Mouse (Mus musculus): ENCODE results near the gene Hist1h3b. TPM values are rescaled to one million over a fixed set of nuclear protein-coding genes. Genes with fewer than 3 reads are reported as not detected.
"Not testable (repeated sequence)": the region's sequence is repeated elsewhere in the genome, so short reads cannot be mapped to it uniquely, and the experiment has no call there.

Hist1h3b gene
- total RNA-seq (2021) = 10 to 100 TPM; 19.3 to 26.5 TPM

DNA sequence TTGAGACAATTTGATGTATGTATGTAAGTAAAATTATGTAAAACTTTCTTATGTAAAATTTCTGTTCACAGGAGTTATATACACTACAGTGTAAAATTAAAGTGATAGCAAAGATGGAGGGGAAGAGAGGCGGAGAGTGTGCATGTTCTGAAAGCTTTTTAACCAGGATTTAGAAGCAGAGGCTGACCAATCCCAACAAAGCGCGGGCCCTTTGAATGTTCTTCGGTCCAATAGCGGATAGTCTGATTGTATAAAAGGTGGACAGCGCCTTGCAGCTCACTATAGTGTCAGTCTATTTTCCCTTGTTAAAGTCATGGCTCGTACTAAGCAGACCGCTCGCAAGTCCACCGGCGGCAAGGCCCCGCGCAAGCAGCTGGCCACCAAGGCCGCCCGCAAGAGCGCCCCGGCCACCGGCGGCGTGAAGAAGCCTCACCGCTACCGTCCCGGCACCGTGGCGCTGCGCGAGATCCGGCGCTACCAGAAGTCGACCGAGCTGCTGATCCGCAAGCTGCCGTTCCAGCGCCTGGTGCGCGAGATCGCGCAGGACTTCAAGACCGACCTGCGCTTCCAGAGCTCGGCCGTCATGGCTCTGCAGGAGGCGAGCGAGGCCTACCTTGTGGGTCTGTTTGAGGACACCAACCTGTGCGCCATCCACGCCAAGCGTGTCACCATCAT lies at the start of gene Hist1h3b:
Gene Hist1h3b, plus strand, starts transcription at position 201 of the 675 bp plus-strand sequence.
- intact Hi-C loops (cut with DNase I) = loop anchor here (5.0 to 10.0 kb wide), 3 partner anchors 170 to 1997 kb away; partner anchors contain the start of genes Hist1h2ak, Hist1h2bn, Hist1h4d and Hist1h4k
- DNase-seq (ENCODE audit: low spot score) = peak; percentile 54

DNA sequence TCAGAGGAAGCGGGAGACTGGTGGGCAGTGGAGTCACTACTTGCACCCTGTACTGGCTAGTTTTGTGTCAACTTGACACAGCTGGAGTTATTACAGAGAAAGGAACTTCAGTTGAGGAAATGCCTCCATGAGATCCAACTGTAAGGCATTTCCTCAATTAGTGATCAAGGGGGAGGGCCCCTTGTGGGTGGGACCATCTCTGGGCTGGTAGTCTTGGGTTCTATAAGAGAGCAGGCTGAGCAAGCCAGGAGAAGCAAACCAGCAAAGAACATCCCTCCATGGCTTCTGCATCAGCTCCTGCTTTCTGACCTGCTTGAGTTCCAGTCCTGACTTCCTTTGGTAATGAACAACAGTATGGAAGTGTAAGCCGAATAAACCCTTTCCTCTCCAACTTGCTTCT lies 49.3 kb upstream of the Hist1h3b start:
- DNase-seq (ENCODE audit: low spot score); intact Hi-C loops (cut with DNase I): not testable (repeated sequence)

DNA sequence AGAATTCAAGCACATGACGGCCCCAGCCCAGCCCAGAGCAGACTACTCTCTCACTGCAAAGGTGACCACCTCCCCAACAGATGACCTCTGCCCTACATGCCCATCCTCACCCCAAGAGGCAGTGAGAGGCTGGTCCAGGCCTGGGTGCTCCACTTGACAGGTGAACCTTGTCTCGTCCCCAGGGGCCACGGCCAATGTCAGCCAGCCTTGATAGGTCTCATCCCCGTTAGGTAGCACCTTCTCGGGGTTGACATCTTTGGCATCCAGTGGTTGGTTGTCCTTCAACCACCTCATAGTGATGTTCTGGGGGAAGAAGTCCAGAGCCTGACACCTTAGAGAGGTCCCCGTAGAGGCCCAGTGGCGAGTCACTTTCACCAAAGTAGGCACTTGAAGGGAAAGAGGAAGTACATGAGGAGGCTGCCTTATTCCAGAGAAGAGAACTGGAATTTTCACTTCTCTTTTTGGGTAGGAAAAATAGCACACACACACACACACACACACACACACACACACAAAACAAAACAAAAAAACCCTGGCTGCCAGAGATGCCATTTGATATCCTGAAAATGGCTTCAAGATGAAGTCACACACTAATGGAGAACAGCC lies 46.2 kb upstream of the Hist1h3b start:
- DNase-seq (ENCODE audit: low spot score) = no peak
- intact Hi-C loops (cut with DNase I) = no loop called here

DNA sequence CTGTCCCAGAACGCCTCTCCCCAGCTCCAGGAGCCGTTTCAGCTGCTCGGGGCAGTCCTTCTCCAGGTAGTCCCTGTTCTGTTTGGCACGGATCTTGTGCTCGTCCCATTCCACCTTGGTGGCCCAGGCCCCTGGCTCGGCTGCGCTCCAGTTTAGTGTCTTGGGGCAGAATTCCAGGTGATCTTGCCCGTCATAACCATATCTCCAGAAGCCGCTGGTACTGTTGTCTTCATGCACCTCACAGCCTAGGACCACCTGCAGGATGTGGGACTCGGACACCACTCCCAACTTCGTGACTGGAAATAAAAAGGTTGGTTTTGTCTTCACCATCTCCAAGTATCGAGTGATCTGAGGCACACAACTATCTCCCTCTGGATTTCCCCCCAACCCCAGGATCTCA lies 45.3 kb upstream of the Hist1h3b start:
- no peak for DNase-seq (ENCODE audit: low spot score)
- intact Hi-C loops (cut with DNase I) = no loop called here

DNA sequence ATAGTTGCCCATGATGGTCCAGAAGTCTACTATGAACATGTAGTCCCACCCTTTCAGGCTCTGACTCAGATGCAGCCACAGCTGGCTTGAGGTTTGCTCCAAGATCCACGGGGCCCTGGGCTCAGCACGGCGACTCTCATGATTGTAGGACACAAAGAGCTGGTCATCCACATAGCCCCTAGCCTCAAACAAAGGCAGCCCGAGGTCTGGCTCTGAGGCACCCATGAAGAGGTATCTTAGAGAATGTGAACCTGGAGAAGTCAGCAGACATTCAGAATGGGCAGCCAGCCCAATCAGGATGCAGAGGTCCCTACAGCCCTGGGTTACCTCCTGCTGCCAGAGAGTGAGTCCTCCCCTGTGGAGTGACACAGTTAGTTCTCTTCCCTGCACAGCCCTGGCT lies 44.0 kb upstream of the Hist1h3b start:
- no peak for DNase-seq (ENCODE audit: low spot score)
- intact Hi-C loops (cut with DNase I) = no loop called here

DNA sequence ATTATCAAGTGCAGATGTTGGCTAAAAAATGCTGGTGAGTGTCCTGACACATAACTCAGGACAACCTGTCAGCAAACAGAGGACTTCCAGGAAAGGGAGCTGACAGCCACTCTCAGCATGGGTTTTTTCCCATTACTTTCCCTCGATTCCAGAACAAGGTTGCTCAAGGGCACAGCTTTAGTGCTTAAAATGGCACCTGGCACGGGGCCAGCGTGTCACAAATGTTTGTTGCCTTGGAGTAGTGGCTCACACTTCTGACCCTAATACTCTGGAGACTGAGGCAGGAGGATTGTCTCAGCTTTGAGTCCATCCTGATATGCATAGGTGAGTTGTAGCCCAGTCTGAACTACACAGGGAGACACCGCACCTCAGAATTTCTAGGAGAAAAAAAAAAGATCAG lies 43.4 kb upstream of the Hist1h3b start:
- DNase-seq (ENCODE audit: low spot score) = no peak

DNA sequence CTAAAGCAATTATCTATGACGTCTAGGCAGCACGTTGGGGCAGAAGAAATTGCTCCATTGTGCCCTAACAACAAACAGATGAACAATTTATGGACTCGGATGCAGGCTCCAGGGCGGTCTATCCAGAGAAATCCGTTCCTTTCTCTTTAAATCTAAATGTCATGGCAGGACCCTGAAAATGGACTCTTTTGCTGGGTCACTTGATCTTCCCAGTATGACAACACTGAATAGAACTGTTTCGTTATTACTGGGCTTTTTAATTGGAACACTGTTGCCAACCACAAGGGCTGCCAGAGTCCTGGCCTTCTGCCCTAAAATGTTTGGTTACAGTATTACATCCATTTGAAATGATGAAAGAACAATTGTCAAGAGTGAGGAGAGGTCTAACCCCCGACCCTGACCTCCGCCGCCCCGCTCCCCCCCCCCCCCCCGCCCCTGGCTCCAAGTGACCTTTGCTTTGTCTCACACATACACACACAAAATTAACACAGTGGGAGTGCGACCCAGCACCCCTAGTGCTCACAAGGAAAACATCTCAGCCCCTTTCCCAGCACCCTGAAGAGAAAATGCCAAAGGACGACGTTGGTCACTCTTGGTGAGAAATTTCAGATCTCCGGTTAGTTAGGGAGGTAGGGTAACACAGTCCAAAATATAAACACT lies 42.2 kb upstream of the Hist1h3b start:
- intact Hi-C loops (cut with DNase I) = no loop called here
- no peak for DNase-seq (ENCODE audit: low spot score)

More for the DNA sequence above, 43.4 kb upstream of the Hist1h3b start:
- intact Hi-C loops (cut with DNase I) = no loop called here

DNA sequence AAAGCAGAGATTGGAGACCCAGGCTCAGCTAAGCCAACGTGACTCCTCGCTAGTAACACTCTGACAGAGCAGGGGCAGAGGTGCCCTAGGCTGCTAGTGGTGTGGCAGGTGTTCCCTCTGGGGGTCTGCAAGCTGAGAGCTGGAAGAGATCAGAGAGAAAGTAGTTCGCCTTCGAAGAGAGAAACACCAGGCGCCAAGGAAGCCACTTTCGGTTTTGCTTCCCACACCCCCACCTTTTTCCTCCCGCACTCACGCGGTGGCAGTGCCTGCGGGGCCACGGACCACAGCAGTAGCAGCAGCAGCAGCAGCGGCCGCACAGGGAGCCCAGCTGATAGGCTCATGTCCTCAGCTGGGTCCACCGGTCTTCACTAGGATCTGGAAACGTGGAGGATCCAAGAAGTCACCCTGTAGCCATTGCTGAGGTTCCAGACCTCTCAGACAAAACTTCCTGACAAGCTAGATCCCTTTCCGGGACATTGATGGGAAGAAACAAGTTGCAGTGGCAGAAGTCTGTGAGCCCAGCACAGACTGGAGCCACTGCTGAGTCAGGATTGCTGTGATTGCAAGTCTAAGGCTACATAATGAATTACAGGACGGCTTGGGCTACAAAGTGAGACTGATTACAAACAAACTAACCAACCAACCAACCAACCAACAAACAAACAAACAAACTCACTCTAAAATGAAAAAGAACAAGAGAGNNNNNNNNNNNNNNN lies 41.5 kb upstream of the Hist1h3b start, which contains the start of gene Hfe:
Gene Hfe, minus strand, starts transcription at position 481 of the 716 bp plus-strand sequence.
- intact Hi-C loops (cut with DNase I) = no loop called here
- no peak for DNase-seq (ENCODE audit: low spot score)

DNA sequence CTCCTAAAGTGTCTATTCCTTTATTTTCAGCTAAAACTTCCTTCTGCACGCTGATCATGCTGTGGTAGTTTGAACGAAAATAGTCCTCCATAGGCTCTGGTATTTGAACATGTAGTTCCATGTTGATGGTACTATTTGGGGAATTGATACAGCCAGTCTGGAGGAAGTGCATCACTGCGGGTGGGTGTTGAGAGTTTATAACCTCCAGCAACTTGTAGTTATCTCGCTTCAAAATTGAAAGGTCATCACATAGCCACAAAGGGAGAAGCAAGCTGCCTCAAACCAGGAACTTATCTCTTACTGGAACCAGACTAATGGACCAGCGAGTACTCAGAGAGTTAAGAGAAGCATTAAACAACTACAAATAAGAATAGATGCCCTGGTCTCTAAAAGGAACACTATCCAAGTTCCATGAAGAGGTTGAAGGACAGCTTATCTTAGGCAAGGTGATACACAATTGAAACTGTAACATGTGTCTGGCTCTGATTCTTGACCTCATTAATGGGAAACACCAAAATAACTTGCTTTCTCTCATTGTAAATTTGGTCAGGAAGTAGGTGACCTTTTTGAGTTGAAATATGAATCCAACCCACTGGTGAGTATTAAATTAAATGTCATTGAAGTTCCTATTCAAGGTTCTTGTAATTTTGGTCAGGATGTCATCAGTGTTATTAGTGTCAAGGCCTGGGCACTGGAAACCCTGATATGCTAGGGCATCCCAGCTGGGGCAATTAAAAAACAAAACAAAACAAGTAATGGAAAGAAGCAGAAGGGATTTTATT lies 35.6 kb upstream of the Hist1h3b start:
- intact Hi-C loops (cut with DNase I) = no loop called here
- DNase-seq (ENCODE audit: low spot score) = no peak

DNA sequence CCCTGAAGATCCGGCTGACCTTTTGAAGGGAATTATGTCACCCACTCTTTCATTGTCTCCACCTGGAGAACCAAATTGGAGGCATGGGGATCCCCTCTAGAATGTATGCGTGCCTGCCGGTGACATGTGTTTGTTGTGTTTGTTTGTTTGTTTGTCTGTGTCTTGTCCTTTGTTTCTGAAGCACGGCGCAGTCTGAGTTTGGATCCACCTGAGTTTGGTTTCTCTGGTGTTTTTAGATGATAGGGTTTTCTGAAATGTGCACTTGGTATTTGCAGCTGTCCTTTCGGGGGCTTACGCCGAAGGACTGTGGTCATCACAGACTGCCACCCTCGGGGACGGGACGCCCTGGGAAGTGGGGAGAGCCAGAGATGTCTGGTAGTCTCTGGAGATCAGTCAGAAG lies 34.9 kb upstream of the Hist1h3b start:
- DNase-seq (ENCODE audit: low spot score) = no peak
- intact Hi-C loops (cut with DNase I) = no loop called here

DNA sequence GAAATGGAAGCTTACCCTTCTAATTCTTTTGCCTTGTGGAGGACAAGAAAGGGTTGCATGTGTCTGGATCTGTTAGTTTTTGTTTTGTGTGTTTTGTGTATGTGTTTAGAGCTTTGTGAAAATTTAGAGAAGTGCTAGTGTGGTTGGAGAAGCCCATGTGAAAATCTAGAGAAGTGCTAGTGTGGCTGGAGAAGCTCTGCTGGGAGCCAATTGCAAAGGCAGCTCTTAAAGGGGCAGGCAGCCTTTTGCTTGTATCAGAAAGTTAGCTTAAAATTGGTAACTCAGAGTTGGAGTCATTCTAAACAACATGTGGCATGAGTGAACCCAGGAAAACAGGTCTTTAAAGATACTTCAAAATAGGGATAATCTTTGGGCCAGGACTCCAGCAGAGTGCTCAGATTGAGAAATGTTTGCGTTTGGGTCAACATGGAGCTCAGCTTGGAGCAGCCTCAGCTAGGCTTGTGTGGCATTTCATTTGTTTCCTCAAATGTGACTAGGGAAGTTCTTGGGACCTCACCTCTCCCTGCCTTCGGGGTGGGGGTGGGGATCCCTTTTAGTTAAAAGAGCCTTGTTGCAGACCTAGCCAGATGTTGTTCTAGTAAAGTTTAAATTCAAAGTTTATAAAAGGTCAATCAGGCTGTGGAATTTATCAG lies 34.3 kb upstream of the Hist1h3b start:
- intact Hi-C loops (cut with DNase I); DNase-seq (ENCODE audit: low spot score): not testable (repeated sequence)

DNA sequence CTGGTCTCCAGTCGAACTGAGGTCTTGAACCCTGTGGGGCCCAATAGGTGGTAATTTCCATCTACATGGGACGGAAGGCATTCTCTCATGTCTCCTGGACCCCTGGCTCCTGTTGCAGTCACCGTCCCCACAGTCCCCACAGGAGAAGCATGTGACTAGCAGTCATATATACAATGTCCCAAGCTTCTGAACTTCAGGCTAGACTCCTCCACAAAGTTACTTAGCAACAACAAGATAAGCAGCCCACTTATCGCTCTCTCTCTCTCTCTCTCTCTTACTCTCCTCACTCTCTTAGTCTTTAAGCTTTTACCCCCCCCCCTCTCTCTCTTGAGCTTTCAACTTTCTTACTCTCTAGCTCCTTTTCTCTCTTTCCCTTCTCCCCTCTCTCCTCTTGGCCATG lies 27.8 kb upstream of the Hist1h3b start:
- intact Hi-C loops (cut with DNase I) = no loop called here
- no peak for DNase-seq (ENCODE audit: low spot score)

DNA sequence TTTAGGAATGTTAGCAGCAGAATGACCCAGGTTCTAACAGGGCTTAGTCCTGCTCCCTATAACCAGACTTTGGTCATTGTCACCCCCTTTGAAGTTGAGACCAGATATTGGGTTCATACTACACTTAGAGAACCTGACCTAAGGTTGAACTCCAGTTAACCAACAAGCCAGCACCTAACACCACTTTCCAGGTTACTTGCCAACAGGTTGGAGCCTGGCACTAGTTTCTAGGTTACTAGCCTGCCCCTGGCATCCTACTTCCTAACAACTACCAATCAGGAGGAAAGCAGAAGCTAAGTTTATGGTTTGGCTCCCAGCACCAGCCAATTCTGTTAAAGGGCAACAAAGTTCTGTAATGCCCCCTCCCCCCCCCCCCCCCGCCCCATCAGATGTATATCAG lies 26.9 kb upstream of the Hist1h3b start:
- intact Hi-C loops (cut with DNase I) = no loop called here
- no peak for DNase-seq (ENCODE audit: low spot score)

DNA sequence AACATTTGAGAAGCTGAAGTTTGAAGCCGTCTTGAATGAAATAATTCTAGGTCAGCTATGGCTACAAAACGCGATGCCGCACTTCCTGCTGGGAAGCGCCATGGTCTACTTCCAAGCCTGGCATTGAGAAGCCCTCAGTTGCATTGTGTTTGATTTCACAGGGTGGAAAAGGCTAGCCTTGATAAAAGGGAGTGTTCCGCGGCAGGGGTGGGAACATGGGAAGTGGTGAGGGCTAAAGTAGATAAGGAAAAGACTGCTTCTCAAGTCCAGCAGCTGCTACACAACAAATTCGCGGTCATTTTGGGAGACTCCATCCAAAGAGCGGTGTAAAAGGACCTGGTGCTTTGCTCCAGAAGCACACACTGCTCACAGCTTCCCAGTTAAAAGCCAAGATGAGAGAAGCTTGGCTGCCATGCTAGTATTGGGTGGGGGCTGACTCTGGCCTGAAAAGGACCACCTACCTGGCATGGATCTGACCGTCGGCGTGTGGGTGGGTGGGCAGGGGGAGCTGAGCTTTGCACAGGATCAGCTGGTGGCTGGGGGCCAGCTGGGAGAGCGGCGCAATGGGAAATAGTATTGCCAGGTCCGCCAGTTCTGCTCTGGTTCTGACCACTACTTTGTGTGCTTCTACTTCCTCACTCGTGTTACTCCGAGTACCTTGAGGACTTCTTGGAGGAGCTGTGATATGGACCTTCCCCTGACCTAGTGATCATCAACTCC lies 23.4 kb upstream of the Hist1h3b start:
- intact Hi-C loops (cut with DNase I) = no loop called here
- no peak for DNase-seq (ENCODE audit: low spot score)

DNA sequence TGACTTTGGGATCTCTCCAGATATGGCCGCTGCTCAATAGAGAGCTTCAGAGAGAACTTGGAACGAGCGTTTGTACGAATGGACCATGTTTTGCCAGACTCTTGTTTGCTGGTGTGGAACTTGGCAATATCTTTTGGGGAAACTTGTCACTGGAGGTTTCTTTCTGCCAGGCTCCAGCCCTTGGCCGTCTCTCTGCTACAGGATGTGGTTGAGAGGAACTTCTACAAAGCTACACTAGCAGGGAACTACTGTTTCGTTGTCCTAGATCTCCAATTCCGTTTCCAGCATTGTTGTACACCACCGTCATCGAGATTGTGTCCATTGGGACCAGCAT lies 22.9 kb upstream of the Hist1h3b start:
- no peak for DNase-seq (ENCODE audit: low spot score)
- intact Hi-C loops (cut with DNase I) = no loop called here

DNA sequence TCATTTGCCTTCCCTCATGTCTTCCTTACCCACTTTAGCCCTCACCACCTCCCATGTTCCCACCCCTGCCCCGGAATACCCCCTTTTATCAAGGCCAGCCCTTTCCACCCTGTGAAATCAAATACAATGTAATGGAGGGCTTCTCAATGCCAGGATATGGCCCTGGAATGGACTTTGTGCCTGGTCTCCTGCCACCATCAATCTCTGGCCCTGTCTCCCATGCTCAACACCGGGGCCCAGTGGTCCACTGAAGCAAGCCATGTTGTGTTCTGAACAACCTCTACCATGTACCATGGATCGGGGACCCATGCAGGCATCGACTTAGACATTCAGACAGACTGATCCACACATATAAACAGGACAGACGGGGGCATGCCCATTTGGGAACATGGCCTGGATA lies 22.4 kb upstream of the Hist1h3b start:
- DNase-seq (ENCODE audit: low spot score) = no peak
- intact Hi-C loops (cut with DNase I) = loop anchor here (10.0 kb wide), 1 partner anchor 45 kb away; the partner anchor contains the start of genes Hist1h2ac and Hist1h2bc

DNA sequence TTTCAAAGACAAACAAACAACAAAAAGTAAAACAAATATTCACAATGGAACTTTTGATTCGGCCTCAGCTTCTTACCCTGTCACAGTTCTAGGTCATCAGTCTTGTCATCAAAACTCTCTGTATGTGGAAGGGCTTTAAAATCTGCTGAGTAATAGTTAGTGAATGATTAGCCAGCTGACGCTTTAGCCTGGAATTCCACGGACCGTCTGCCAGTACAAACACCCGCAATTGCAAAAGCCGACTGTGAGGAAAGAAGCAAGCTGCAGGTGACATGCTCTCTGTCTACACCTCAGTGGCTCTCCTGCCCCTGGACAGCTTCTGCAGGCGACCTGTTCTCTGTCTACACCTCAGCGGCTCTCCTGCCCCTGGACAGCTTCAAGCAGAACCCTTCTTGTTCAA lies 21.6 kb upstream of the Hist1h3b start:
- intact Hi-C loops (cut with DNase I) = loop anchor here (10.0 kb wide), 1 partner anchor 46 kb away; the partner anchor contains the start of genes Hist1h2ac and Hist1h2bc
- DNase-seq (ENCODE audit: low spot score) = no peak

DNA sequence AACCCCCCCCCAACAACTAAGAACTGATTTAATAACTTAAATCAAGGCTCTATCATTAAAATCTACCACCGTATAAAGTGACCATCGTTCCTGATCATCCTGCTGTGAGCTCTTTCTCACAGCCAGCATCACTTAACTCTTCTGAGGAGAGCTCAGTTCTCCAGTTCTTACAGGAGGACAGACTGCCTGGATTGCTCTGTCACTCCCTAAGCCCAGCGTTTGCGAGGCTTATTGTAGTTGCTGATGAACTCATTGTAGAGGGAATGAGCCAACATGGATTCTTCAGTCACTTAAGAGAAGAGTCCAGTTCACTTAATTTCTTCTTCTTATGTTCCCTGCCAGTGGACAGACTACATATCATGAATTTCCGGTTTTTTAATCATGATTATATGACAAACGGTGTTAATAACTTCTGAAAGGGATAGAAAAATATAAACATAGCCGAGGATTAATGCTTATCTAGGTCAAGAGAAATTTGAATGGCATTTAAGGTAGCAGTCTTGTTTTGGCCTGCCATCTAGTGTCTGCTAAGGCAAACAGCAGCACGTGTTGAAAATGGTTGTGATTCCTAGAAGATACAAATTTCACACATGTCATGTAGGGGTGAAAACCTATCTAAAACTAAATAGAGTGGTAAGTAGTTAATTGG lies 19.8 kb upstream of the Hist1h3b start:
- DNase-seq (ENCODE audit: low spot score) = no peak

More for the DNA sequence above, 19.8 kb upstream of the Hist1h3b start:
- intact Hi-C loops (cut with DNase I) = loop anchor here (1.0 to 10.0 kb wide), 2 partner anchors 31 to 47 kb away; partner anchors contain the start of genes Hist1h2ac and Hist1h2bc

Measured in heart, postnatal 25 days (tissue).